Mouse (Mus musculus): ENCODE measurements around the gene Faiml.

- no peak for TF ChIP-seq POLR2A (IDR thresholded peaks at IDR 0.05; ENCODE audit: insufficient read depth, low read depth, low read length)
- no peak for TF ChIP-seq EP300 (IDR thresholded peaks at IDR 0.05; ENCODE audit: insufficient read depth, low read depth, low read length)
Observed at GRCm38 (mm10) chr9:99237139-99237538, at the start of gene Faiml.
